Mouse (Mus musculus) cortical plate, adult 2 months (tissue): ENCODE results near the gene Tnrc18.
A peak's percentile ranks its signal among the peaks of the same experiment; 100 is the strongest.

ENCODE experiments used
- CTCF ChIP-seq: fragments of 200-500 bp; IDR thresholded peaks from 2 replicates; pipeline ENCODE4 v1.5.1; 2011; ENCODE audit warnings: mild to moderate bottlenecking, control low read depth, low read length; ENCODE audit not compliant: insufficient read depth; ENCODE audit errors: extremely low read depth
- POLR2A ChIP-seq: fragments of 200-500 bp; IDR thresholded peaks from 2 replicates; pipeline ENCODE4 v1.6.1; 2011; ENCODE audit warnings: mild to moderate bottlenecking, low read length, control low read depth; ENCODE audit not compliant: insufficient read depth; ENCODE audit errors: extremely low read depth

- TF ChIP-seq CTCF: no peak
- TF ChIP-seq POLR2A: peak; percentile 48; the same call in 1 of the 2 replicates
These were observed 5.9 kb upstream of the Tnrc18 start for GRCm38 (mm10) chr5:142823096-142824062.
